Mouse (Mus musculus) ES-Bruce4 (cell line): Measurements from ENCODE around the gene Plcl1.

Experiments used
- CTCF ChIP-seq: IDR thresholded peaks from one replicate; pipeline ENCODE4 v1.8.1; 2011; ENCODE audit warnings: low read depth, low read length
- EP300 ChIP-seq: IDR thresholded peaks from 2 replicates; pipeline ENCODE4 v1.6.1; 2011; ENCODE audit warnings: low read depth, low read length; ENCODE audit not compliant: insufficient read depth
- POLR2A ChIP-seq: IDR thresholded peaks from one replicate; pipeline ENCODE4 v1.8.1; 2011; ENCODE audit warnings: low read length; ENCODE audit not compliant: insufficient read depth

GRCm38 (mm10) chr1:55696206-55696605 lies 290.5 kb downstream of the Plcl1 start:
- no peak for TF ChIP-seq POLR2A
- TF ChIP-seq CTCF: no peak
- no peak for TF ChIP-seq EP300
